Mouse (Mus musculus) adrenal gland, postnatal 10 days (tissue): ENCODE measurements at regions not wholly inside any gene's neighbourhood (a gene's known extent, or its start where the extent isn't known, plus 50 kb on each side); places are given as distances from the start of the nearest gene placed in this dataset.
A peak's percentile ranks its signal among the peaks of the same experiment; 100 is the strongest.

ENCODE experiments used
- DNase-seq: peaks from one replicate; pipeline ENCODE4 v3.0.0; 2021; ENCODE audit warnings: mixed read lengths

GRCm38 (mm10) chr13:60364778-60365672, 187.9 kb upstream of the Gas1 start:
- DNase-seq = peak; percentile 19

DNA sequence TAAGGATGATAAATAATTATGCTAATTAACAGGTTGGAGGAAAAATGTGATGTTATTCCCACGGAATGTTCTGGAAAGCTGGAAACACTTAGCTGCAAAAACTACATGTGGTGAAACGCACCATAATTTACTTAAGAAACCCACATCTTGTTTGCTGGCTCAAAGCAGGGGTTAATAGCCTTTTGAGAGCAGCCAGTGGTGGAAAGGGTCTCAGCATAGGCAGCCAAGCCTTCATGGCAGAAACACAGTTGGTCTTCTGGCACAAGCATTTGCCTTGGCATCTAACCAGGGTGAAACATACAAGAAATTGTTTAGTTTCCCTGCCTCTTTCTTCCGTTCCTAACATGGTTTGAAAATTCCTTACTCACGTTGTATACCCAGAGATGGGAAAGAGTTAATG, 192.1 kb upstream of the Gas1 start:
- no peak for DNase-seq

GRCm38 (mm10) chr13:60371656-60372055, 194.5 kb upstream of the Gas1 start:
- no peak for DNase-seq

DNA sequence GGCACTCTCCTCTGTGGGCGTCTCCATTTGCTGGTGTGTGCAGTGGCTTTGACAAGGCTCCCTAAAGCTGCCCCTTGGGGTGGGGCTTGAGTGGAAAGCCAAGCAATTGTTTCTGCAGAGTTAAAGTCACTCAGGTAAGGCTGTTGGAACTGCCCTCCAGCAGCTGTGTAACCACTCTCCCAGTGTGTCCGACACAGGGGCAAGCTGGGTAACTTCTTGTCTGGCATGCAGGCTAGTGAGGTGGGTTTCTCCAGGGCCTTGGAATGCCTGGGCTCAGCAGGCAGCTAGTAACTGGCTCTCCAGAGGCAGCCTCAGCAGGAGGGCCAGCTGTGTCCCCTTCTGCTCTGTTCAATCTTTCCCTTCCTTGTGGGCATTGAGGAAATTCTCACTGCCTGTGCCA, 199.5 kb upstream of the Gas1 start:
- no peak for DNase-seq

DNA sequence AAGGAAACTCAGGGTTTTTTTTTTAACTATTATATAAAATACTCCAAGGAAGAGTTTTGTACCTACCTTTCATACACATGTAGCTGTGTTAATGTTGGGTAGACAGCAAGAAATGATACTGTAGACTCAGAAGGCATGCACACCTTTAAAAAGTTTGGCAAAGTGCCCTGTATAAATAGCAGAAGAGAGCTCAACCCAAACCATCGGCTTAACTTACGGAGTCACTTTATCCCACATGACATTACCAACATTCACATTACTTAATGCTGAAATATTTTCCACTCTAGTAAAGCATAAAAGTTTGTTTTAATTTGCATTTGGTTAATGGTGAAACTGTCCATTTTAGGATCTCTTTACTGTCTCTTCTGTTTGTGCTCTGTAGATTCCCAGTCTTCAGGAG, 205.7 kb upstream of the Gas1 start:
- no peak for DNase-seq

- DNase-seq = no peak
Measured at GRCm38 (mm10) chr13:60398836-60399235, 202.9 kb upstream of the Dapk1 start.

- DNase-seq = no peak
Measured at GRCm38 (mm10) chr13:60400764-60401487, 200.8 kb upstream of the Dapk1 start.

- DNase-seq = no peak
Measured at GRCm38 (mm10) chr13:60403471-60403870, 198.3 kb upstream of the Dapk1 start.

DNA sequence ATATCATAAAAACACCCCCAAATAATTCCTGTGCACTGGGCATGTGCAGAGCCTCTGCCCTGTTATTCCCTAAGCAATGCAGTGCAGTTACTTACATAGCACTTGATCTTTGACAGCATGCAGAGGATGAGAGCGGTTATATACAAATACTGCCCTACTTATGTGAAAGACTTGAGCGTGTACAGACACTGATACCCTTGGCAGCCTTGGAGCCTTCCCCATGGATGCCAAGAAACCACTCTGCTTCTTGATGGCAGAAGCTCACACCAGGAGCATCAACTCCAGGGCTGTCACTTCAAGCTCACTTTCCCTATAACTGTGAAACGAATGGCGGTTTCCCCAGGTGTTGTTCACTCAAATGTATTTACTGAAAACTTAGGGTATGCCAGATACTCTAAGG, 194.4 kb upstream of the Dapk1 start:
- DNase-seq = no peak

- peak; percentile 77 for DNase-seq
Measured at GRCm38 (mm10) chr13:60409706-60410502, 191.8 kb upstream of the Dapk1 start.

DNA sequence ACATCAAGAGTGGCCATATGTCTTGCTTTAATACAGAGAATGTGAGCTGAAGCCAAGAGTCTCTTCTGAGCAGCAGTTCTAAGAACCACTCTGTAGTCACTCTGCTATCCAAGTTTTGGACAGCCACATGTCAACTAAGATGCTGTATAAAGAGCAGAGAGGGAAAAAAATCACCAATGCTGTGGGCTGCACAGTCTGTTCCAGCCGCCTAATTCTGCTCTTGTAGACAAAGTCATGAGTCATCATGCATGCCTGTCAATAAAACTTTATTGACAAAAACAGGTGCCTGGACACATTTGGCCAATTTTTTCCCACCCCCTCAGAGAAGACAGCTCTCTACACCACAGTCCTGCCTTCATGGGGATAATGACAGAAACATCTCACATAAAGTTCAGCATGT, 185.7 kb upstream of the Dapk1 start:
- DNase-seq = no peak

GRCm38 (mm10) chr13:60417015-60417414, 184.7 kb upstream of the Dapk1 start:
- no peak for DNase-seq

GRCm38 (mm10) chr13:60417436-60418158, 184.2 kb upstream of the Dapk1 start:
- peak; percentile 72 for DNase-seq

GRCm38 (mm10) chr13:60420386-60420785, 181.4 kb upstream of the Dapk1 start:
- no peak for DNase-seq

DNA sequence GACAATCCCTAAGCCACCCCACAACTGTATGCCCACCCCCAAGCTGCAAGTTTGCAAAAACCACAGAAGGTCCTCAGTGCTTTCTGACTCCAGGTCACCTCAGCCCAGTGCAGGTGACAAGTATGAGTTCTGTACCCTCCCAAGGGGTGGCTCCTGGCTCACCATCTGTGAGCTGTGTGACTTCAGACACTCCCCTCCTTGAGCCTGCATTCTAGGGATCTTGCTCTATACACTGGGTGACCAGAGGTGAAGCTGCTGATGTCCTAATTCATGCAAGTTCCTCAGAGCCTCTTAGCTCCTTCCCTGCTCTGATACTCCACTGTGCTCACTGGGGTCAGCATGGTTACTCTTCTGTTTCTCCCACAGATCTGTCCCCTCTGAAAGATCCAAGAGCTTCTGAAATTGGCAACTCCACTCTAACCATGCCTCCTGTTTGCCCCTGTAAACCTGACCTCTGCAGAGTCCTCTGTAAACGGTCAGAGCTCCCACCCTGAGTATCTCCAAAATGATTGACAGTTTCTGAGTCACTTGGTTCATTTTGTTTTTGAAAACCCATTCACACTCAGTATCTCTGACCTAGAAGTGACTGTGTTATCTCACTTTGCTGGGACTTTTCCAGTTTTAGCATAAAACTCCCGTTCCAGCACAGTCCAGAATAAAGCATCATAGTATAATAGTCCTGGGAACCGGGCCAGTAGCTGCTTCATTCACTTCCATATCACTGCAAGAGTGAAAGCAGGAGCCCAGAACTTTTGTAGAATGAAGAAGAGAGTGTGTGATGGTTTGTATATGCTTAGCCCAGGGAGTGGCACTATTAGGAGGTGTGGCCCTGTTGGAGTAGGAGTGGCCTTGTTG, 180.7 kb upstream of the Dapk1 start:
- DNase-seq = no peak

- no peak for DNase-seq
Measured at GRCm38 (mm10) chr13:60424267-60424666, 177.5 kb upstream of the Dapk1 start.

GRCm38 (mm10) chr13:60425140-60425539, 176.6 kb upstream of the Dapk1 start:
- DNase-seq = no peak

DNA sequence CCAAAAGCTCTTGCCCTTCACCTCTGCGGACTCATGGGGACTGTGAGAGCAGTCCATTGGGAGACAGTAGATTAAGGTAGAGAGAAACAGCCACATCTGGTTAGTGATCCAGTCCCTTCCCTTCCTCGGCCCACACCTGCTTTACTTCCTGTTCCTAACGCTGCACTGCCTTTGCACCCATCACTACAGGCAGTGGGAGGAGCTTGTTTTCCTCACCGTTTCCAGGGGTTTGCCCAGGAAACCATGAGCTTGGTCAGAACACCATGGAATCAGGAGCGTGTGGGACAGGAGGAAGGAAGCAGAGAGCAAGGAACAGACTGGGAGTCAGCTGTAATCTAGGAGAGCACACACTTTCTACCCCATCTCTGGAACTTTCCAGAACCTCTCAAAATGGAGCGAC, 176.2 kb upstream of the Dapk1 start:
- no peak for DNase-seq

DNA sequence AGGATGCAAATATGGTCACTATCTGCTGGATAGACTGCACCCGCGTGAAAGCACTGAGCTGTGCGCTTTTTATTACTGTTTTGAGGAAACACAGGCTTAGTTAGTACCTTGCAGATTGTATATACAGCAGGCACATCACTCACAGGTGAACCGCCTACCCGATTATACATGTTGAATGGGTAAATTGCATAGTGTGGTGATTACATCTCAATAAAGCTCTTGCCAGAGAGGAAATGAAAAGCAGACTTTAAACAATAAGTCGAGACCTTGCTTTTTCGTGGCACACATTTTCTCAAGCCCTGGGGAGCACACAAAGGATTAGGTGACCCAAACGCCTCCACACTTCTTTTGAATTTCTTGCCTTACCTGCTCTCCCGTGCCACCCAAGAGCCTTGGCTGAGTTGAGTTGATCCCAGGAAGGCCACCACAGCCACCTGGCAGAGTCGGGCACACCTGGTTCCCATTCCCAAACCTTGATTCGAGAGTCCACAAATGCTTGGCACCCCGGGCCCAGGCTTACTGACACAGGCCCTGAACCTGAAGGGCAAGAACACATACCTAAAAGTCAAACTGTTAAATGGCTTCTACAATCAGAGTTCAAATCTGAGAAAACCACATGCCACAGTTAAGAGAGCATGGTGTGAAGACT, 175.4 kb upstream of the Dapk1 start:
- no peak for DNase-seq

- no peak for DNase-seq
Measured at GRCm38 (mm10) chr13:60427077-60427476, 174.7 kb upstream of the Dapk1 start.
